Mouse (Mus musculus): ENCODE data around the gene Cwc22. TPM values are rescaled to one million over a fixed set of nuclear protein-coding genes. Genes with fewer than 3 reads are reported as not detected.

Cwc22 gene
- polyA plus RNA-seq, 1 experiment from 2014 or later = 35.4 TPM

DNA sequence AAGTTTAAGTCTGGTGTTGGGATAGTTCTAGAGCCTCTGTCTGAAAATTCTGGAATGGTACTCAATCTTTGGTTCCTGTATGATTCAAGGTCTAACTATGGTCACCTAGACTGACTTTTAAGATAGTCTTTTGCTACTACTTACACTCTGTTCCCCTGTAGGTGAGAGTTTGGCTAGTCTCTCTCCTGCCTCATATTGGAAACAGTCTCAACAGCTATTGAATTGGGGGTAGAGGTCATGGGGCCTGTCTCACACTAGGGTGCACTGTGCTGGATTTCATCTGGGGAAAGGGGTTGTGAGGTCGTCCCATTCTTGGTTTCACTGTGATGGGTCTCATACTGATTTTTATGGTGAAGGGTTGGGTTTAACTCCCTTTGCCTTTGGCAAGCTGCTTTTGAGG, 15.1 kb upstream of the Cwc22 start:
- Histone ChIP-seq H3K4me2 (replicated peaks) (no peak overlapping the region), H3K4me1 (no peaks in the 10 kb centered on the region), H3K36me3 (no peaks in the 10 kb centered on the region), H3K27me3 (no peaks in the 10 kb centered on the region), H3K4me3 (no peak overlapping the region), H3K9ac (replicated peaks) (no peak overlapping the region), H3K9me3 (no peaks in the 10 kb centered on the region), H3K27ac (replicated peaks) (no peak overlapping the region)
- no peak for ATAC-seq (ENCODE audit: low FRiP score, low read depth)
- 80% methylated on average over 1 of the region's 1 CpGs for WGBS

DNA sequence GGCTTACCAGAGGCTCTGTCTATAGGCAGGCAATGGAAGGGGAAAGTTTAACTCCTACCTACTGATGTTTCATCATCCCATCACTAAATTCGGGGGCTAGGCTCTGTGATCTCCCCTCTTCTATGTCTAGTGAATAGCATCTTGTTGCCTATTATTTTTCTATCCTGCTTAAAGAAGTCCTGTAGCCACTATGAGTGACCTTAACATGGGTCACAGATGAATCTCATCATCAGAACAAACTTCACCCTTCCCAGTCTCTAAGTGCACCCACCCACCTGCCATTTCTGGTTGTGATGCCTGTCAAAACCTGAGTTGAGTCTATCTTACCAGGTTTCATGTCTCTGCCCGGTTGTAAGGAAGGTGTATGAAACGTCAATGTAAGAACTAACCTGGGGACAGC, 14.5 kb upstream of the Cwc22 start:
- no peaks in the 10 kb centered on the region for H3K36me3 ChIP-seq
- no peaks in the 10 kb centered on the region for H3K27me3 ChIP-seq
- no peak overlapping the region for H3K27ac ChIP-seq (replicated peaks)
- no peaks in the 10 kb centered on the region for H3K4me1 ChIP-seq
- H3K4me3 ChIP-seq = no peak overlapping the region
- no peak overlapping the region for H3K9ac ChIP-seq (replicated peaks)
- 87% methylated on average over 3 of the region's 3 CpGs for WGBS
- no peak for ATAC-seq (ENCODE audit: low FRiP score, low read depth)
- no peaks in the 10 kb centered on the region for H3K9me3 ChIP-seq
- no peak overlapping the region for H3K4me2 ChIP-seq (replicated peaks)

DNA sequence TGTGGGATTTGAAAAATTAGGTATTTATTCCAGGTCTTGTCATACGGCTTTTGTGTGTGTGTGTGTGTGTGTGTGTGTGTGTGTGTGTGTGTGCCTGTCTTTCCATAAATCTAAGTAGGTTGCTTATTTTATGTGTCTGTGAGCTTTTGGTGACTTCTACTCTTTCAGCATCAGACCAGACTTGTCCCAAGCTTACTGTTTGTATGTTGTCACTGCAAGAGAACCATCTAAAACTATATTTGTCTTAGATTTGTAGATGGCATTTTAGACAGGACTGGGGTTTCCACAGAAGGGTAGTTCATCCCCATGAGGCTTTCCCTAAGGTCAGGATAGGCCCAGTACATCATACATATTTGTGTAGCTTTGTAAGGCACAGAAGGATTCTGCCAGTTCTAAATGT, 13.2 kb upstream of the Cwc22 start:
- Histone ChIP-seq H3K4me1 (no peaks in the 10 kb centered on the region), H3K27me3 (no peaks in the 10 kb centered on the region), H3K27ac (replicated peaks) (no peak overlapping the region), H3K9ac (replicated peaks) (no peak overlapping the region), H3K9me3 (no peaks in the 10 kb centered on the region), H3K36me3 (no peaks in the 10 kb centered on the region), H3K4me3 (no peak overlapping the region), H3K4me2 (replicated peaks) (no peak overlapping the region)
- WGBS = 84% methylated on average over 1 of the region's 1 CpGs
- ATAC-seq (ENCODE audit: low FRiP score, low read depth) = no peak

DNA sequence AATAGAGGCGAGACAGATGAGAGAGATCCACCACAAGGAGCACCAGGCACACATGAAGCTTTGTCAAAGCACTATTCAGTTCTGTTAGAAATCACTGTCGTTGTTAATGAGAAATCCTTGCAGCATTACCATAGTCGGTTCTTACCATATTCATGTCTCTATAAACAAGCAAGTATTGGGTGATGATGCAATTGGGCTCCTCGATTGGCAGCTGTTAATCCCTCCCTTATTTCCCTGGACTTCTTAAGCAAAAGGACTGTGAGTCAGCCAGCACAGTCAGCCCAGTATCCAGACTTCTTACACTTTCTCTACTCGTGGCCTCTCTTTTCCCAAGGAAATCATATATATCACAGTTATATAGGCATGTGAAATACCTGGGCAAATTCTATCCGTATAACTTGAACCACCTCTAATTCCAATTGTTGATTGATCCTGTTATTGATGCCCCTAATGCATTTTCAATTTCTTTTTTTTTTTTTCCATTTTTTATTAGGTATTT, 5.3 kb upstream of the Cwc22 start:
- 82% methylated on average over 6 of the region's 6 CpGs for WGBS

DNA sequence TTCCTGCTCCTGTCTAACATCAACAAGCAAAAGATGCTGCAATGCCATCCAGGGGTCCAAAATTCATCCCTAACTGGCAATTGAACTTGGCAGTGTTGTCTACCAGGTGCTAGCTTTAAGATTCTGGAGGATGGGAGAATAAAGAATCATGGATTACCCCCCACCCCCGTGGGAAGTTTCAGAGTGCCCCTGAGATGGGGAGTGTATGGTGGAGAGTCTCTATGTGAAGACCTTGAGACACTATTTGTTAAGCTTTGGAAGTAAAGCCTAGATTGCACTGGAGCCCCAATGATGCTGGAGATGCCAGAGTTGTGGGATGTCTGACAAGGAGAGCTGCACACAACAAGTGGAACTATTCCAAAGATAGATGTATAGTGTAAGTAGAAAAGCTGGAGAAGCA, 3.9 kb upstream of the Cwc22 start:
- Histone ChIP-seq H3K27me3 (no peaks in the 10 kb centered on the region), H3K9me3 (no peaks in the 10 kb centered on the region), H3K9ac (replicated peaks) (no peak overlapping the region), H3K4me2 (replicated peaks) (no peak overlapping the region), H3K27ac (replicated peaks) (no peak overlapping the region), H3K4me3 (no peak overlapping the region), H3K4me1 (peaks cover 3% of the 10 kb centered on the region), H3K36me3 (no peaks in the 10 kb centered on the region)
- 69% methylated on average over 1 of the region's 1 CpGs for WGBS
- ATAC-seq (ENCODE audit: low FRiP score, low read depth) = no peak

More for the DNA sequence above, 5.3 kb upstream of the Cwc22 start:
- Histone ChIP-seq H3K4me1 (no peaks in the 10 kb centered on the region), H3K9me3 (no peaks in the 10 kb centered on the region), H3K27ac (replicated peaks) (no peak overlapping the region), H3K4me2 (replicated peaks) (no peak overlapping the region), H3K4me3 (no peak overlapping the region), H3K9ac (replicated peaks) (no peak overlapping the region), H3K36me3 (no peaks in the 10 kb centered on the region), H3K27me3 (no peaks in the 10 kb centered on the region)
- ATAC-seq (ENCODE audit: low FRiP score, low read depth) = no peak

DNA sequence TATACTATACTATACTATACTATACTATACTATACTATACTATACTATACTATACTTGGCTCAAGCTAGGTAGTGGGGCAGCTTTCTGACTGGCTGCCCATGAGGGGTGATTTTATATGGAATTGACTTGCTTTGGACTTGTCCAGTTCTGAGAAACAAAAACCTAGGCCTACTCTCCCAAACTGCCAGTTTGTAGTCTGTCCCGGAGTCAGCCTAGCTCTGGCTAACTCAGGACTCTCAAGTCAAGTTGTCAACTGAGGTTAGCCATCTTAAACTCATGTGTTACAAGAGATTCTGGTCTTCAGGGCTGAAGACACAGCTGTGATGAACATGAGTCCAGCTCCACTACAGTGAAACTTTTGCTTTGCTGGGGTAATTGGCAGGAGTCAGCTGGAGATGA, 3.3 kb upstream of the Cwc22 start:
- Histone ChIP-seq H3K36me3 (no peaks in the 10 kb centered on the region), H3K9me3 (no peaks in the 10 kb centered on the region), H3K4me2 (replicated peaks) (no peak overlapping the region), H3K9ac (replicated peaks) (no peak overlapping the region), H3K27me3 (no peaks in the 10 kb centered on the region), H3K27ac (replicated peaks) (no peak overlapping the region), H3K4me1 (peaks cover 9% of the 10 kb centered on the region), H3K4me3 (no peak overlapping the region)
- no peak for ATAC-seq (ENCODE audit: low FRiP score, low read depth)
- WGBS = 93% methylated on average over 1 of the region's 1 CpGs

DNA sequence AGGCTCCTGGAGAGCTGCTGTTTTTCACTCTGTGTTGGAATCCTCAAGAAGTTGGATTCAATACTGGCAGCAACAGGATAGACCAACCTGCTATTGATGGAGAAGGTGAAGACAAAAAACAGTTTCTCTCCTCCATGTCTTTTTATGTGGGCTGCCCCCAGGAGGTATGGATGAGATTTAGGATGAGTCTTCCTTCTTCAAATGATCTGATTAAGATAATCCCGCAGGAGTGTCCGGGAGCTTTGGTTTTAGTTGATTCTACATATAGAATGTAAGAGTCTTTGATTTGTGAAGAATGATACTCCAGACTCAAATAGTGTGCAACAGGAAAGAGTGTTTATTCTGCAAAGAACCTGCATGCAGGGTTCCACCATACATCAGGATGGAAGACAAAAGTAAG, 2.7 kb upstream of the Cwc22 start:
- Histone ChIP-seq H3K9ac (replicated peaks) (no peak overlapping the region), H3K9me3 (no peaks in the 10 kb centered on the region), H3K4me1 (peaks cover 12% of the 10 kb centered on the region), H3K36me3 (no peaks in the 10 kb centered on the region), H3K4me2 (replicated peaks) (no peak overlapping the region), H3K27me3 (no peaks in the 10 kb centered on the region), H3K4me3 (no peak overlapping the region), H3K27ac (replicated peaks) (no peak overlapping the region)
- ATAC-seq (ENCODE audit: low FRiP score, low read depth) = no peak
- WGBS = 89% methylated on average over 2 of the region's 2 CpGs

DNA sequence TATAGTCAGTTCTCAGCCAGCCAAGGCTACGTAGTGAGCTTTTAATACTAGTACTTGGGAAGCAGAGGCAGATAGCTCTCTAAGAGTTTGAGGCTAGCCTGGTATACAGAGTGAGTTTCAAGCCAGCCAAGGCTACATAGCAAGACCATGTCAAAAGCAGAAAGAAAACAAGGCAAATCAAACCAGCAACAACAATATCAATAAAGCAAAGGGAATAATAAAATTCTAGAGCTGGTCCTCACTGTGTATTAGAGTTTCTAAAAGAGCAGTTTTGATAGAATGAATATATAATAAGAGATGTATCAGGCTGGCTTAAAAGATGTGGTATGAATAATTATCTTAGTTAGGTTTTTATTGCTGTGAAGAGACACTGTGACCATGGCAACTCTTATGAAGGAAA, 2.0 kb upstream of the Cwc22 start:
- 83% methylated on average over 1 of the region's 1 CpGs for WGBS
- Histone ChIP-seq H3K36me3 (no peaks in the 10 kb centered on the region), H3K9ac (replicated peaks) (no peak overlapping the region), H3K27ac (replicated peaks) (no peak overlapping the region), H3K27me3 (no peaks in the 10 kb centered on the region), H3K4me3 (no peak overlapping the region), H3K4me1 (peaks cover 12% of the 10 kb centered on the region), H3K4me2 (replicated peaks) (no peak overlapping the region), H3K9me3 (no peaks in the 10 kb centered on the region)
- ATAC-seq (ENCODE audit: low FRiP score, low read depth) = no peak

DNA sequence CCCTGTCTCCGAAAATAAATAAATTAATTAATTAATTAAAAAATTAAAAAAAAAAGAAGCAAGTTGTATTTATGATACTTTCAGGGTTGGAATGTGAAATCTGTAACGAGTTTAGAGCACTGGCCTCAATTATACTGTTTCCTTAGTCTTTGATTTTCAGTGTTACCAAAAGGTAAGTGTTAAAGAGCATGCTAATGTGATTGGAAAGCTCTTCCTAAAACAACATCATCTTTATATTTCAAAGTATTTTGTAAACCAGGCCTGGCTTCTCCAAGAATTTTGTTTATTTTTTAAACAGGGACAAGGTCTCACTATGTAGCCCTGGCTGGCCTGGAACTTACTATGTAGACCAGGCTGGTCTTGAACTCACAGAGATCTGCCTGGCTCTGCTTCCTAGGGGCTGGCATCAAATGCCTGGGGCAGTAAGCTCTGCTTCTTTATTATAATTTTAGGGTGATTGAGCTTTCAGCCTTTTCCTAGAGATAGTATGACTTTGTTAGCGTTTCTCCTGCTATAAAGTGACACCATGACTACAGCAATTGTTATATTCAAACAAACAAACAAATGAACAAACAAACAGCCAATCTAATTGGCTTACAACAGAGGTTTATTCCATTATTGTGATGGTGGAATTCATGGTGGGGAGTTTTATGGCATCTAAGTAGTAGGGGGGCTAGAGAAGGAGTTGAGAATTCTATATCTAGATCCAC, 1.1 kb upstream of the Cwc22 start:
- H3K4me1 ChIP-seq = peaks cover 12% of the 10 kb centered on the region
- H3K27ac ChIP-seq (replicated peaks) = no peak overlapping the region
- no peaks in the 10 kb centered on the region for H3K9me3 ChIP-seq
- no peak overlapping the region for H3K4me2 ChIP-seq (replicated peaks)
- no peaks in the 10 kb centered on the region for H3K27me3 ChIP-seq
- H3K9ac ChIP-seq (replicated peaks) = no peak overlapping the region
- ATAC-seq (ENCODE audit: low FRiP score, low read depth) = no peak
- WGBS = 78% methylated on average over 3 of the region's 3 CpGs
- H3K36me3 ChIP-seq = no peaks in the 10 kb centered on the region
- H3K4me3 ChIP-seq = no peak overlapping the region

DNA sequence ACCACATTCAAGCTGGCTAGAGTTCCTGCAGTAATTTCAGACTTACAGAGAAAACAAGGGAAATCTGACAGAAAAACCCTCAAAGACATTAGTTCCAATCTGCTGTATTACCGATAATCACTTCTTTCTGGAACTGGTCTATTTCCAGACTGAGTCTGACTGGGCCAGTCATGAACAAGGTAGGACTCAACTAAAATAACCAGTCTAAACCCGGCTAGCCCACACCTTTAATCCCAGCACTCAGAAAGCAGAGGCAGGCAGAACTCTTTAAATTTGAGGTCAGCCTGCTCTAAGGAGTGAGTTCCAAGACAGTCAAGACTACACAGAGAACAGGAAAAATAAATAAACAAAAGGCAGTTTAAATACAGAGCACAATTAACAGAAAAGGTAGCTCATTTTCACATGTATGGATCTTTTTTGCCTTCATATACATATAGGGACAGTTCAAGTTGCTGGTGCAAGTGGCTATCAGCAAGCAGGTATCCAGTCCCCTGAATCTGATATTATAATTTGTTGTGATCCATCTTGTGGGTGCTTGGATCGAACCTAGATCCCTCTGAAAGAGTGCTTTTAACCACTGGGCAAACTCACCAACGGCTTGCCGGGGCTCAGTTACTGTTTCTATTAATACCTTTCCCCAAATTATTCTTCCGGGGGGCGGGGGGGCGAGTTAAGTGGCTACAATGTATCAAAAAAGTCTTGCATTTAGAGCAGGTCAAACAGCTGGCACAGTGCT, 1.1 kb downstream of the Cwc22 start:
- H3K27me3 ChIP-seq = no peaks in the 10 kb centered on the region
- WGBS = 51% methylated on average over 8 of the region's 8 CpGs
- peaks cover 12% of the 10 kb centered on the region for H3K4me1 ChIP-seq
- peak overlapping the region; percentile 86 for H3K9ac ChIP-seq (replicated peaks)
- H3K4me2 ChIP-seq (replicated peaks) = peak overlapping the region; percentile 80
- H3K27ac ChIP-seq (replicated peaks) = no peak overlapping the region
- no peaks in the 10 kb centered on the region for H3K9me3 ChIP-seq
- no peak for ATAC-seq (ENCODE audit: low FRiP score, low read depth)
- peak overlapping the region; percentile 80 for H3K4me3 ChIP-seq
- no peaks in the 10 kb centered on the region for H3K36me3 ChIP-seq

DNA sequence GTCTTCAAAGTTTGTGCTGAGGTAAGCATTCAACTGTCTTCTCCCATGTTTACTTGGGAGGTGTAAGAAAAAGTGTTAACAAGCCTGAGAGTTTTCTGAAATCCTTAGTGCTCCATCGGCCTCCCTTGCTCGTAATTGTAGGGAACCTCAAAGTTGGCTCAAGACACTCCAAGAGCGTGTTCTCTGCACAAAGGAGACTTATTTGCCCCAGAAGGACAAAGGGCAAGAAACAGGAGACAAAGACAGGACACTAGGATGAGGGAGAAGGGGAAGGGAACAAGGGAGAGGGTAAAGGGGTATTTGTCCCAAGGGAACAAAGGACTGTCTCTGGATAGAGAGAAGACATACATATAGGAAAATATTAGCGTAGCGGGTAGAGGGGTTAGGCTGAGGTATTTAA, 1.9 kb downstream of the Cwc22 start:
- Histone ChIP-seq H3K4me3 (no peak overlapping the region), H3K27me3 (no peaks in the 10 kb centered on the region), H3K4me2 (replicated peaks) (no peak overlapping the region), H3K27ac (replicated peaks) (no peak overlapping the region), H3K9me3 (no peaks in the 10 kb centered on the region), H3K9ac (replicated peaks) (no peak overlapping the region), H3K36me3 (peaks cover 2% of the 10 kb centered on the region; the same call in 1 of the 2 replicates), H3K4me1 (peaks cover 12% of the 10 kb centered on the region)
- WGBS = 94% methylated on average over 5 of the region's 5 CpGs
- ATAC-seq (ENCODE audit: low FRiP score, low read depth) = no peak

DNA sequence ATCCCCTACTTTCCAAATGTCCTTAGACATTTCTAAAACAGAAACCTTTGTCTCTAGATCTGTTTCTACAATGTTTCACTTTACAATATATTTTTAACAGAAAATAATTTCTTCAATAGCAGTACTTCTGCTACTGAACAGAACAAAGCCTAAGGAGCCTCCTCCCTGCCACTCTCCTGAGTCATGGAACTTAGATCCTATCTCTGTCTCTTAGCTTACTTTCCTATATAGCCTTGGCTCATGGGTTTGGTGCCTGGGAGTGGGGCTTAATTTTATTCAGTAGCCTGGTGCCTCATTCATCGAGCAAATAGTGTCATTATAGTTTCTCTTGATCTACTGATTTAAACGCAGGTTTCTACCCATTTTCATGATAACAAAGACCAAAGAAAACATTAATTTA, 4.2 kb downstream of the Cwc22 start:
- no peak overlapping the region for H3K9ac ChIP-seq (replicated peaks)
- ATAC-seq (ENCODE audit: low FRiP score, low read depth) = no peak
- no peaks in the 10 kb centered on the region for H3K27me3 ChIP-seq
- peaks cover 4% of the 10 kb centered on the region; the same call in 1 of the 2 replicates for H3K36me3 ChIP-seq
- H3K4me2 ChIP-seq (replicated peaks) = no peak overlapping the region
- no peaks in the 10 kb centered on the region for H3K9me3 ChIP-seq
- no peak overlapping the region for H3K4me3 ChIP-seq
- H3K4me1 ChIP-seq = peaks cover 12% of the 10 kb centered on the region
- H3K27ac ChIP-seq (replicated peaks) = no peak overlapping the region
- WGBS = 91% methylated on average over 2 of the region's 2 CpGs
